Mouse (Mus musculus): Measurements from ENCODE around the gene Ipo4.

Ipo4 gene

GRCm38 (mm10) chr14:55589771-55590448 lies 45.8 kb downstream of the Ipo4 start:
- DNase-seq (ENCODE audit: low read depth, low spot score), result no peak

- DNase-seq (ENCODE audit: low read depth, low spot score), result no peak
Measured at GRCm38 (mm10) chr14:55589271-55589670, 46.5 kb downstream of the Ipo4 start.

- DNase-seq (ENCODE audit: low read depth, low spot score), result no peak
Measured at GRCm38 (mm10) chr14:55586149-55586548, 49.6 kb downstream of the Ipo4 start.

GRCm38 (mm10) chr14:55585566-55585960 lies 50.2 kb downstream of the Ipo4 start:
- DNase-seq (ENCODE audit: low read depth, low spot score), result no peak

- peak; percentile 86 for DNase-seq (ENCODE audit: low read depth, low spot score)
Measured at GRCm38 (mm10) chr14:55584702-55585565, 50.8 kb downstream of the Ipo4 start, which contains the start of gene Emc9. Gene Emc9, minus strand, starts transcription at chr14:55585302.

GRCm38 (mm10) chr14:55584303-55584701 lies 51.5 kb downstream of the Ipo4 start:
- DNase-seq (ENCODE audit: low read depth, low spot score), result no peak

- DNase-seq (ENCODE audit: low read depth, low spot score), result peak; percentile 71
Measured at GRCm38 (mm10) chr14:55581981-55582681, 53.6 kb downstream of the Ipo4 start.

GRCm38 (mm10) chr14:55580731-55581130 lies 55.0 kb downstream of the Ipo4 start:
- DNase-seq (ENCODE audit: low read depth, low spot score), result no peak

GRCm38 (mm10) chr14:55579511-55580496 lies 56.0 kb downstream of the Ipo4 start:
- peak; percentile 44 for DNase-seq (ENCODE audit: low read depth, low spot score)

GRCm38 (mm10) chr14:55578668-55579269 lies 57.0 kb downstream of the Ipo4 start:
- DNase-seq (ENCODE audit: low read depth, low spot score), result peak; percentile 29

GRCm38 (mm10) chr14:55577871-55578667 lies 57.7 kb downstream of the Ipo4 start, which contains the start of gene Psme1:
Gene Psme1, plus strand, starts transcription at chr14:55578123.
- DNase-seq (ENCODE audit: low read depth, low spot score), result peak; percentile 87

- DNase-seq (ENCODE audit: low read depth, low spot score), result peak; percentile 34
Measured at GRCm38 (mm10) chr14:55576376-55576775, 59.4 kb downstream of the Ipo4 start.

GRCm38 (mm10) chr14:55575711-55576110 lies 60.0 kb downstream of the Ipo4 start:
- DNase-seq (ENCODE audit: low read depth, low spot score), result no peak
